Mouse (Mus musculus): Measurements from ENCODE around the gene Gm17387. TPM values are rescaled to one million over a fixed set of nuclear protein-coding genes. Genes with fewer than 3 reads are reported as not detected.
"Not testable (repeated sequence)": the region's sequence is repeated elsewhere in the genome, so short reads cannot be mapped to it uniquely, and the experiment has no call there.

Gene Gm17387
- polyA plus RNA-seq, 1 experiment from 2014 or later, result not detected

- H3K27ac ChIP-seq, result no peak overlapping the region
- 78% methylated on average over 9 of the region's 9 CpGs for WGBS
- no peak for TF ChIP-seq CTCF (IDR thresholded peaks at IDR 0.05; ENCODE audit: low read depth)
- H3K9me3 ChIP-seq (replicated peaks; ENCODE audit: low read length), result no peaks in the 10 kb centered on the region
- H3K36me3 ChIP-seq (ENCODE audit: insufficient read depth, low read length), result no peaks in the 10 kb centered on the region
- no peak overlapping the region for H3K9ac ChIP-seq (ENCODE audit: low read depth, low read length)
- no peak overlapping the region for H3K4me2 ChIP-seq (ENCODE audit: low read length)
- no peaks in the 10 kb centered on the region for H3K27me3 ChIP-seq (ENCODE audit: insufficient read depth, low read length)
- H3K4me1 ChIP-seq (replicated peaks; ENCODE audit: insufficient read depth, low read length), result no peaks in the 10 kb centered on the region
- no peak for ATAC-seq (replicated peaks; ENCODE audit: low FRiP score, low read depth)
- DNase-seq (ENCODE audit: low spot score), result no peak
- H3K4me3 ChIP-seq (replicated peaks; ENCODE audit: low read depth, low read length), result no peak overlapping the region
These were observed 3.7 kb downstream of the Gm17387 start for GRCm38 (mm10) chr7:141032458-141033167.

- not testable (repeated sequence) for ATAC-seq (replicated peaks; ENCODE audit: low FRiP score, low read depth); H3K4me3 ChIP-seq (replicated peaks; ENCODE audit: low read depth, low read length); DNase-seq (ENCODE audit: low spot score); H3K4me1 ChIP-seq (replicated peaks; ENCODE audit: insufficient read depth, low read length); H3K9me3 ChIP-seq (replicated peaks; ENCODE audit: low read length); H3K9ac ChIP-seq (ENCODE audit: low read depth, low read length); H3K27me3 ChIP-seq (ENCODE audit: insufficient read depth, low read length); H3K4me2 ChIP-seq (ENCODE audit: low read length); H3K27ac ChIP-seq; H3K36me3 ChIP-seq (ENCODE audit: insufficient read depth, low read length)
- 82% methylated on average over 1 of the region's 2 CpGs for WGBS
These were observed 7.7 kb downstream of the Gm17387 start for GRCm38 (mm10) chr7:141036624-141037023.

- no peak for ATAC-seq (replicated peaks; ENCODE audit: low FRiP score, low read depth)
- WGBS, result 65% methylated on average over 20 of the region's 21 CpGs
These were observed 9.4 kb downstream of the Gm17387 start for GRCm38 (mm10) chr7:141038090-141039032.

GRCm38 (mm10) chr7:141039386-141040107, 10.6 kb downstream of the Gm17387 start:
- no peak for TF ChIP-seq CTCF (IDR thresholded peaks at IDR 0.05; ENCODE audit: low read depth)
- no peaks in the 10 kb centered on the region for H3K36me3 ChIP-seq (ENCODE audit: insufficient read depth, low read length)
- H3K27ac ChIP-seq, result no peak overlapping the region
- H3K27me3 ChIP-seq (ENCODE audit: insufficient read depth, low read length), result no peaks in the 10 kb centered on the region
- no peak overlapping the region for H3K4me3 ChIP-seq (replicated peaks; ENCODE audit: low read depth, low read length)
- H3K4me2 ChIP-seq (ENCODE audit: low read length), result no peak overlapping the region
- WGBS, result 96% methylated on average over 4 of the region's 4 CpGs
- no peak overlapping the region for H3K9ac ChIP-seq (ENCODE audit: low read depth, low read length)
- ATAC-seq (replicated peaks; ENCODE audit: low FRiP score, low read depth), result no peak
- H3K4me1 ChIP-seq (replicated peaks; ENCODE audit: insufficient read depth, low read length), result no peaks in the 10 kb centered on the region
- H3K9me3 ChIP-seq (replicated peaks; ENCODE audit: low read length), result no peaks in the 10 kb centered on the region
- no peak for DNase-seq (ENCODE audit: low spot score)

More at GRCm38 (mm10) chr7:141038090-141039032, 9.4 kb downstream of the Gm17387 start:
- no peak overlapping the region for H3K4me2 ChIP-seq (ENCODE audit: low read length)
- no peak overlapping the region for H3K4me3 ChIP-seq (replicated peaks; ENCODE audit: low read depth, low read length)
- H3K27me3 ChIP-seq (ENCODE audit: insufficient read depth, low read length), result no peaks in the 10 kb centered on the region
- no peak for DNase-seq (ENCODE audit: low spot score)
- H3K9ac ChIP-seq (ENCODE audit: low read depth, low read length), result no peak overlapping the region
- no peaks in the 10 kb centered on the region for H3K36me3 ChIP-seq (ENCODE audit: insufficient read depth, low read length)
- no peaks in the 10 kb centered on the region for H3K4me1 ChIP-seq (replicated peaks; ENCODE audit: insufficient read depth, low read length)
- no peaks in the 10 kb centered on the region for H3K9me3 ChIP-seq (replicated peaks; ENCODE audit: low read length)
- no peak overlapping the region for H3K27ac ChIP-seq
- TF ChIP-seq CTCF (IDR thresholded peaks at IDR 0.05; ENCODE audit: low read depth), result no peak

GRCm38 (mm10) chr7:141040867-141041606, 12.1 kb downstream of the Gm17387 start:
- DNase-seq (ENCODE audit: low spot score), result peak; percentile 69

More at GRCm38 (mm10) chr7:141040867-141041606, 12.1 kb downstream of the Gm17387 start:
- no peaks in the 10 kb centered on the region for H3K27me3 ChIP-seq (ENCODE audit: insufficient read depth, low read length)
- no peak overlapping the region for H3K4me3 ChIP-seq (replicated peaks; ENCODE audit: low read depth, low read length)
- H3K9me3 ChIP-seq (replicated peaks; ENCODE audit: low read length), result no peaks in the 10 kb centered on the region
- H3K36me3 ChIP-seq (ENCODE audit: insufficient read depth, low read length), result no peaks in the 10 kb centered on the region
- no peak for ATAC-seq (replicated peaks; ENCODE audit: low FRiP score, low read depth)
- peak overlapping the region; percentile 83 for H3K27ac ChIP-seq
- no peak for TF ChIP-seq CTCF (IDR thresholded peaks at IDR 0.05; ENCODE audit: low read depth)
- H3K4me1 ChIP-seq (replicated peaks; ENCODE audit: insufficient read depth, low read length), result no peaks in the 10 kb centered on the region
- H3K9ac ChIP-seq (ENCODE audit: low read depth, low read length), result no peak overlapping the region
- H3K4me2 ChIP-seq (ENCODE audit: low read length), result no peak overlapping the region
- WGBS, result 31% methylated on average over 6 of the region's 9 CpGs

Measured in kidney, postnatal 0 days (tissue).